Mouse (Mus musculus): ENCODE results near the gene 4933430I17Rik.

GRCm38 (mm10) chr4:62517046-62517445 lies 8.1 kb upstream of the 4933430I17Rik start:
- TF ChIP-seq USF2 (IDR thresholded peaks at IDR 0.05; ENCODE audit: borderline replicate concordance in 1 of 2, insufficient read depth in 1 of 2, low read depth in 1 of 2, low read length in 2 of 2) (no peak), POLR2A (IDR thresholded peaks at IDR 0.05; ENCODE audit: control insufficient read depth in 1 of 2, insufficient read depth in 1 of 2, low read depth in 1 of 2, low read length in 2 of 2, poor library complexity in 1 of 2) (no peak), MXI1 (IDR thresholded peaks at IDR 0.05; ENCODE audit: low read depth, low read length) (no peak), TAL1 (IDR thresholded peaks at IDR 0.05; ENCODE audit: low read length) (no peak), CTCF (IDR thresholded peaks at IDR 0.05 in 2 of 3, conservative IDR thresholded peaks at IDR 0.05 in 1 of 3; ENCODE audit: control insufficient read depth in 1 of 3, insufficient read depth in 1 of 3, low read depth in 2 of 3, low read length in 3 of 3, poor library complexity in 1 of 3, severe bottlenecking in 1 of 3) (no peak), HCFC1 (IDR thresholded peaks at IDR 0.05; ENCODE audit: low read depth, low read length) (no peak)

Data from MEL (cell line).